Mouse (Mus musculus) forebrain, postnatal 0 days (tissue): Measurements from ENCODE around the gene P3h4. TPM values are rescaled to one million over a fixed set of nuclear protein-coding genes. Genes with fewer than 3 reads are reported as not detected.

Experiments
- ATAC-seq: fragments of 200-750 bp; cut with Nextera tagmentation; 2 replicates; pipeline ENCODE4 v1.8.0; 2017; ENCODE audit warnings: mild to moderate bottlenecking, moderate library complexity
- DNase-seq: peaks from one replicate; pipeline ENCODE4 v3.0.0-alpha.2; 2015
- H3K27ac ChIP-seq: fragments of 300-500 bp; sonication (generic); 2 replicates; pipeline ENCODE4 v1.5.1; 2014; ENCODE audit warnings: low read depth, mild to moderate bottlenecking, antibody characterized with exemption, low read length, moderate library complexity, mixed read lengths
- H3K27me3 ChIP-seq: fragments of 300-500 bp; sonication (generic); 2 replicates; pipeline ENCODE4 v1.6.1; 2014; ENCODE audit warnings: mild to moderate bottlenecking, low read length, mixed read lengths; ENCODE audit not compliant: insufficient read depth
- H3K36me3 ChIP-seq: fragments of 300-500 bp; sonication (generic); 2 replicates; pipeline ENCODE4 v1.6.1; 2014; ENCODE audit warnings: mild to moderate bottlenecking, moderate library complexity; ENCODE audit not compliant: insufficient read depth
- H3K4me1 ChIP-seq: fragments of 300-500 bp; sonication (generic); 2 replicates; pipeline ENCODE4 v1.6.1; 2014; ENCODE audit warnings: antibody characterized with exemption; ENCODE audit not compliant: insufficient read depth
- H3K4me2 ChIP-seq: fragments of 300-500 bp; sonication (generic); 2 replicates; pipeline ENCODE4 v1.6.1; 2014; ENCODE audit warnings: low read depth, mild to moderate bottlenecking, moderate library complexity
- H3K4me3 ChIP-seq: fragments of 300-500 bp; sonication (generic); 2 replicates; pipeline ENCODE4 v1.5.1; 2014; ENCODE audit warnings: low read depth, low read length, mixed read lengths
- H3K9ac ChIP-seq: fragments of 300-500 bp; sonication (generic); 2 replicates; pipeline ENCODE4 v1.6.1; 2014; ENCODE audit warnings: mild to moderate bottlenecking
- H3K9me3 ChIP-seq: fragments of 300-500 bp; sonication (generic); 2 replicates; pipeline ENCODE4 v1.6.1; 2016; ENCODE audit warnings: low read length
- CTCF ChIP-seq: sonication (generic); IDR thresholded peaks from 2 replicates; pipeline ENCODE4 v1.5.1; 2016; ENCODE audit warnings: antibody characterized with exemption, control low read depth, low read depth
- WGBS: fragments of 180-500 bp; shearing (Covaris S2); extraction: QIAGEN DNeasy Blood & Tissue Kit; methylation state at CpG from one replicate; pipeline ENCODE4 v1.1.7; 2014; 5-methylcytosine and 5-hydroxymethylcytosine counted together
- microRNA-seq, 2 experiments: library from miRNA; unstranded; fragments of <30 nt; microRNA quantifications; one replicate each; pipeline ENCODE4; 2016
- polyA plus RNA-seq: library from polyadenylated mRNA; unstranded; fragments of >200 nt; fragmentation: Nextera tagmentation; extraction: Ambion mirVana; gene quantifications from 2 replicates; pipeline ENCODE4 v1.2.1, GENCODE M21; 2015
- total RNA-seq: library from RNA; depleted of rRNA; stranded (reverse); fragments of >200 nt; gene quantifications from 2 replicates; pipeline ENCODE4 v1.2.3, GENCODE M21; 2014; rRNA removed

P3h4 gene
- total and polyA plus RNA-seq, 2 experiments from 2014 or later = 17.9 to 27.1 TPM

DNA sequence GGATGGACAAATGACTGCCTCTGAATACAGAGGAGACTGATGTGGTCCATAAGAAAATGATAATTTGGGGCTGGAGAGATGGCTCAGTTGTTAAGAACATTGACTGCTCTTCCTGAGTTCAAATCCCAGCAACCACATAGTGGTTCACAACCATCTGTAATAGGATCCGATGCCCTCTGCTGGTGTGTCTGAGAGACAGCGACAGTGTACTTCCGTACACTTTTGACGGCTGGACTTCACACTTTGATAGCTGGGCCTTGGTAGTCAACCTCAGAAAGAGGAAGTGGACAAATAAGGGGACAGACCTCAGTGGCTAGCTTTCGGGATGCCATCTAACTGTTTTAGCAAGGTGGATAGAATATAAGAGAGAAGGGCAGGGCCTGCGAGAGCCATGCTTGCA lies 54.5 kb downstream of the P3h4 start:
- Histone ChIP-seq H3K9me3 (no peaks in the 10 kb centered on the region), H3K4me3 (no peak overlapping the region), H3K36me3 (no peaks in the 10 kb centered on the region), H3K4me1 (no peaks in the 10 kb centered on the region), H3K27me3 (no peaks in the 10 kb centered on the region), H3K9ac (no peak overlapping the region), H3K27ac (no peak overlapping the region), H3K4me2 (no peak overlapping the region)
- no peak for DNase-seq
- no peak; the same call in 1 of the 2 replicates for TF ChIP-seq CTCF
- WGBS = 84% methylated on average over 6 of the region's 6 CpGs
- ATAC-seq = no peak

Small RNA genes lying within 50 kb of the gene (microRNA-seq; reads per million reads assigned to microRNA genes)
- 0 reads per million in 2 experiments for gene Gm27374

Other genes starting within 250 kb of the P3h4 start
- not detected in 2 replicates for gene Krt9, start 221.6 kb downstream of the P3h4 start, total RNA-seq
- 0.06 TPM in 1 of 2 replicates, not detected in the other for gene Krt9, start 221.6 kb downstream of the P3h4 start, polyA plus RNA-seq
- gene Krt14, start 207.3 kb downstream of the P3h4 start, total RNA-seq = 0.14 and 0.15 TPM in 2 replicates
- 0.63 and 0.88 TPM in 2 replicates for gene Krt14, start 207.3 kb downstream of the P3h4 start, polyA plus RNA-seq
- gene Krt16, start 165.9 kb downstream of the P3h4 start, total RNA-seq = not detected in 2 replicates
- gene Krt16, start 165.9 kb downstream of the P3h4 start, polyA plus RNA-seq = not detected in 2 replicates
- 0.31 TPM in 1 of 2 replicates, not detected in the other for gene Krt17, start 153.8 kb downstream of the P3h4 start, total RNA-seq
- gene Krt17, start 153.8 kb downstream of the P3h4 start, polyA plus RNA-seq = 0.47 and 0.51 TPM in 2 replicates
- gene Krt42, start 145.0 kb downstream of the P3h4 start, total RNA-seq = not detected in 2 replicates
- gene Krt42, start 145.0 kb downstream of the P3h4 start, polyA plus RNA-seq = not detected in 2 replicates
- gene Eif1, start 95.0 kb downstream of the P3h4 start, total RNA-seq = 105 and 115 TPM in 2 replicates
- 1,342 and 1,370 TPM in 2 replicates for gene Eif1, start 95.0 kb downstream of the P3h4 start, polyA plus RNA-seq
- not detected in 2 replicates for gene Gast, start 80.4 kb downstream of the P3h4 start, total RNA-seq
- 0.48 and 0.51 TPM in 2 replicates for gene Gast, start 80.4 kb downstream of the P3h4 start, polyA plus RNA-seq
- 274 and 518 TPM in 2 replicates for gene Hap1, start 58.7 kb downstream of the P3h4 start, total RNA-seq
- 131 and 237 TPM in 2 replicates for gene Hap1, start 58.7 kb downstream of the P3h4 start, polyA plus RNA-seq
- gene Jup, start 17.1 kb downstream of the P3h4 start, total RNA-seq = 76.6 and 106 TPM in 2 replicates
- gene Jup, start 17.1 kb downstream of the P3h4 start, polyA plus RNA-seq = 59.4 and 67.0 TPM in 2 replicates
- gene Fkbp10, start 861 bp upstream of the P3h4 start, total RNA-seq = 18.1 and 34.6 TPM in 2 replicates
- 23.3 and 23.4 TPM in 2 replicates for gene Fkbp10, start 861 bp upstream of the P3h4 start, polyA plus RNA-seq
- gene Nt5c3b, start 27.0 kb upstream of the P3h4 start, total RNA-seq = 63.0 and 80.5 TPM in 2 replicates
- gene Nt5c3b, start 27.0 kb upstream of the P3h4 start, polyA plus RNA-seq = 113 and 118 TPM in 2 replicates
- gene Klhl10, start 27.1 kb upstream of the P3h4 start, total RNA-seq = 0.29 and 0.46 TPM in 2 replicates
- gene Klhl10, start 27.1 kb upstream of the P3h4 start, polyA plus RNA-seq = 0.53 and 0.65 TPM in 2 replicates
- 60.1 and 73.9 TPM in 2 replicates for gene Klhl11, start 57.9 kb upstream of the P3h4 start, total RNA-seq
- gene Klhl11, start 57.9 kb upstream of the P3h4 start, polyA plus RNA-seq = 7.8 and 9.6 TPM in 2 replicates
- 199 and 203 TPM in 2 replicates for gene Acly, start 113.2 kb upstream of the P3h4 start, total RNA-seq
- gene Acly, start 113.2 kb upstream of the P3h4 start, polyA plus RNA-seq = 89.9 and 109 TPM in 2 replicates
- gene Ttc25, start 130.8 kb upstream of the P3h4 start, total RNA-seq = 1.2 and 2.2 TPM in 2 replicates
- 1.1 and 1.8 TPM in 2 replicates for gene Ttc25, start 130.8 kb upstream of the P3h4 start, polyA plus RNA-seq
- 37.3 and 41.5 TPM in 2 replicates for gene Cnp, start 160.1 kb upstream of the P3h4 start, total RNA-seq
- gene Cnp, start 160.1 kb upstream of the P3h4 start, polyA plus RNA-seq = 44.8 and 56.2 TPM in 2 replicates
- 83.0 and 100 TPM in 2 replicates for gene Nkiras2, start 204.4 kb upstream of the P3h4 start, total RNA-seq
- gene Nkiras2, start 204.4 kb upstream of the P3h4 start, polyA plus RNA-seq = 81.1 and 81.4 TPM in 2 replicates
- gene Dnajc7, start 205.3 kb upstream of the P3h4 start, total RNA-seq = 104 and 111 TPM in 2 replicates
- gene Dnajc7, start 205.3 kb upstream of the P3h4 start, polyA plus RNA-seq = 232 and 248 TPM in 2 replicates